Mouse (Mus musculus) embryonic fibroblast, embryonic 13.5 days (primary cell): ENCODE data around the gene Fam124a.

ENCODE experiments used
- CTCF ChIP-seq: IDR thresholded peaks from 2 replicates; pipeline ENCODE4 v1.5.1; 2011; ENCODE audit warnings: mild to moderate bottlenecking, control low read depth, low read length, moderate library complexity, borderline replicate concordance; ENCODE audit not compliant: insufficient read depth
- POLR2A ChIP-seq: IDR thresholded peaks from 2 replicates; pipeline ENCODE4 v1.6.1; 2011; ENCODE audit warnings: low read depth, mild to moderate bottlenecking, control low read depth, low read length, moderate library complexity

GRCm38 (mm10) chr14:62512845-62513244 is 42.7 kb upstream of the Fam124a start:
- TF ChIP-seq CTCF (no peak), POLR2A (no peak)
